Mouse (Mus musculus): ENCODE results near the gene Macrod2.

Macrod2 gene

DNA sequence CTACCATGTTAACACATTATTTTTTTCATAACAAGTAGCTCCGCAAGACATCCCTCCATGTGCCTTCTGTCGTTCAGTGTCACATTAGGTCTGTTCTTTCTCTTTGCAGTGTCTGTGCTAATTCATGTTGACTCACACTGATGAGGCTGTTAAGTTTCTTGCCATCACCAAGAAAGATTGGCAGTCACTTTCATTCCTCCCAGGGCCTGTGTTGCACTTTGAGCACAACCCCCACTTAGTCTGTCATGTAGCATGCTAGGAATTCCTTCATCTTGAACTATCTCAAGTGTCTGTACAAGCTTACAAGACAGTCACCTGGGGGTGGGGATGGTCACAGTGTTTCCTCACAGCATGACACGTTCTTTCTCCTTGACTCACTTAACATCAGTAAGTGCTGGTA lies 696.2 kb downstream of the Macrod2 start:
- no peak for DNase-seq (ENCODE audit: low spot score)

DNA sequence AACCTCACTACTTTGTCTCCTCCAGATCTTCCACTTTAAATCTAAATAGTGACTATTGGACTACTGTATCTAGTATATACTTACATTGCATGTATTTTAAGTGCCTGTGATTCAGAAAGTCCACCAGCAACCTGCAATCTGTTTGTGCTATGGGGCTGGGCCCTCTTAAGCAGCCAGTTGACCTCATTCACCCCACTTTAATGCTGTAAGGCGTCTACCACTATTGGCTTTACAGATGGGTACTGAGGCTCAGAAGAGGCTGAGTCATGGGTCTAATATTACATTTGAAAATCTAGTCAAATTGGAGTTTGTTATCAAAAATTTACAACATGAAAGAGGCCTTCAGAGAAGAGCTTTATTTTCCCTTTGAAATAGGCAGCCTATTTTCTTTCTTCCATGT lies 722.5 kb downstream of the Macrod2 start:
- DNase-seq (ENCODE audit: low spot score), result no peak

DNA sequence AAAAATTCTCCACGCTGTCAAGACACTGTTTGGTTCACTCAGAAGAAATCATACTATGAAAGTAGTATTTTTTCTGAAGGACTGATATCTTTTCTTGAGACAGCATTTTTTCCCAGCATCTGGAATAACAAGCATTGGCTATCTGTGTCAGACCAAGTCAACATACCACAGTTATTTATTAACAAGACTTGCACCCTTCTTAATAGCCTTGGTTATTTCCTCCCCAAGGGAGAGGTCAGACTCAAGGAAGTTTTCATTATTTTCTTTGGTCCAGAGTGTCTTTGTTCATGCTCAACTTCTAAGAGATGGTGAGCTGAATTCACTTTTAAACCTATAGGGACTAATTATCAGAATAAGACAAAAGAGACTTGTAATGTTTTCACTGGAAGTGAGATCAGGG lies 728.8 kb downstream of the Macrod2 start:
- DNase-seq (ENCODE audit: low spot score), result no peak

DNA sequence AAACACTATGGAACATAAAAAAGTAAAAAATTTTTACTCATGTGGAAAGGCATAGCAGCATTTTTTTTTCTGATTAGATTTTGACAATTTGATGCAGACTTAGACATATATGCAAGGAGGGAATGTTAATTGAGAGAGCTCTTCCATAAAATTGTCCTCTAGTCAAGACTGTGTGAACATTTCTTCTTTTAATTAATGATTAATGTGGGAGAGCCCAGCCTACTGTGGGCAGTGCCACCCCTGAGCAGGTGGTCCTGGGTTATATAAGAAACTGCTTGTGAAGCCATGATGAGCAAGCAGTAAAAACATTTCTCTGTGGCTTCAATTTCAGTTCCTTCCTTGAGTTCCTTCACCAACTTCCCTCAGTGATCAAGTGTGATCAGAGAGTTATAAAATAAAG lies 730.5 kb downstream of the Macrod2 start:
- DNase-seq (ENCODE audit: low spot score), result no peak

DNA sequence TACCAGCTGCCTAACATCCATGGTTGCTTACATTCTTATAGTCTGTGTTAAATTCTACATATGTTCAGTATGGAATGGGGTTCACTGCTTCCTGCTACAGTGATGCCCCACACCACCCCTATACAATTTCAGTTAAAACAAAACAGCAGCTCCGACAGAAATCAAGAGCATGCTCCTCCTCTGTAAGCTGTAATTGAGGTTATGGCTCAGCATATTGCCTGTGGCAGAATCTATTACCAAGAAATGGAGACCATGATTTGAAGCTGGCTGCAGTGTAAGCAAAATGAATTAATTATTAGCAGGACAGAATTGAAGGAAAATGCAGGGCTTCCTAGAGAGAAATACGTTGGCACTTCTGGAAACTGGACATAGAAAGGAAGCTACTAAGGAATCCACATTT lies 747.2 kb downstream of the Macrod2 start:
- no peak for DNase-seq (ENCODE audit: low spot score)

DNA sequence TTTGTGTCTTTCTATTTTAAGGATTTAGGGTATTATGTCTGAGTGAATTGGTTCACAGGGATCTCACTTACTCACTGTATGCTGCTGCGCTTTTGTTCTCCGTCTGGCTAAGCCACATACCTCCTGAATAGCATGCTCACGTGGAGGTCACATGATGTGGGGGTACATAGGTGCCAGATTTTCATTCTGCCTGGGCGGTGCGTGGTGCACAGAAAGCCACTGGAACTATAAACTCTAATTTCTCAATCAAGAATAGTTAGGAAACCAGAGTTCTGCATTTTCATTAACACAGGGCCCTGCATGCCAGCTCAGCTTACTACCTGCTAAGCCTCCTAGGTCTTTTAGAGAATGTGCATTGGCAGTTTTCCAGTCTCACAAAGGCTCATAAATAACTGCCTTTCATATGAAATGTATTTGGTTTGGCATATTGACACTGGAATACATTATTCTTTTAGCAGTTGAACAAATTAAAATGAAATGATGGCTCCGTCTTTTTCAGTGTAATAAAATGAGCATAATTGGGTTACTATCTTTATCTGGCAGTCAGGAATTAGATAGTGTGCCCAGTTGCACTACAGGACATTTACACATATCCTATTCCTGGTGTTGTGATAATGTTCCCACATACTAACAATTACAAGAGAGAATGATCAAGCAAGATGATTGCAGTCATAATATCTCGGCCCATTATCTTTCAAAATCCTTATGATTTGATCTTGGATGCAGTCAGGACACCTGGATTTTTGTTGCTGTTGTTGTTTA lies 757.1 kb downstream of the Macrod2 start:
- DNase-seq (ENCODE audit: low spot score), result no peak

DNA sequence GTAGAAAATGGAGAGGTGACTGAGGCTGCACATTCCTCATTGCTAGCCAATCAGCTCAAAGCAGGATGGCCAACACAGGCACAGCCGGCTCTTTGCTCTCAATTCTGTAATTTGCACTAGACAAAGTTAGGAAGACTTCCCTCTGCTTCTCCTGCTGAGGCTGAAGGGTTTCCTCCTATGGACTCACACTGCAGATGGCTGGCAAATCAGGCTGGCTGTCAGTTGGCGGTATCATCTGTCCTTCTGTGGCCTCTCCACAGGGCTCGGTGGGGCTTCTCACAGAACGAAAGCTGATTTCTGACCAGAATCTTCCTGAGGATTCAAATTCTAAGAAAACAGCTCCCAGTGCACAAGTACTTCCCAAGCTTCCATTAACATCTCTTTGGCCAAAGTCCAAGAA lies 760.9 kb downstream of the Macrod2 start:
- no peak for DNase-seq (ENCODE audit: low spot score)

DNA sequence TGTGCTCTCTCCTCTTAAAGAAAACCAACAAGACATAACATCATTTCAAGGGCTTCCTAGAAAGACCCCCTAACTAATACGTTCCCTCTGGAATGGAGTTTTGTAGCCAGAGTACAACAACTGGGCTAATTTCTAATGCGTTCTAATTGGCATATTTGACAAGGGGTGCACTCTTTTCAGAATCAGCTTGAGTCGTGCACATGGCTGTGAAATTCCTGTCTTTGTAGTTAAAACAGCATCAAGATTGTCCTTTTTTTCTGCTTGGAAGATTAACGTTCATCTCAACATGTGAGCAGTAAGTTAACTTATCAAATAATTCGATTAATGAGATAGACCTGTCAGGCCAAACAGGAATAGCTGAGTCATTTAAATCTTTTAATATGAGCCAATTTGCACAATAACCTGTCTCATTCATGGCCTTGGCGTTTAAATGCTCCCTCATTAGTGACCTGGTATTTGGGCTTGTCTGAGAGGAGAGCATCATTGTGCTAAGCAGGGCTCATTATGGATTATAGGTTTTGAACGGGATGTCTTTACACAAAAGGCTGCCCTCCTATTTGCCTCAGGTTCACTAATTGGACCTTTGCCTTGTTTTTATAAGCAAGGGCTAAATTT lies 762.0 kb downstream of the Macrod2 start:
- DNase-seq (ENCODE audit: low spot score), result no peak

DNA sequence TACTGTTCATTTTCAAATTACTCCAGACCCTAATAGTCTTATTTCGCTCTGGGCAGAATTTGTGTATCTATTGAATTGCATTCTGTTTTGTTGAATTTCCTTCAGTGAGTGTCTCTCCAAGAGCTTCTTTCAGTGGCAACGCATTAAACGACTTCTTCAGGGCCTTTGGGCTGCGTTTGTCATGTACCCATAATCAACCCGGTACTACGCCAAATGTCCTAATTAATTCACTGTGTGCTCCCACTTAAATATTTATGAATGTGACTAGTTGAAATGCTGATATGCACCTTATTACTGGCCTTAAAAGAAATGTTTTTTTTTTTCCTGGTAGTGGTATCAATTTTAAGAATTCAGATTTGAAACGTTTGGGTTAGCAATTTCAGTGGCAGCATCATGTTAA lies 763.1 kb downstream of the Macrod2 start:
- DNase-seq (ENCODE audit: low spot score), result no peak

DNA sequence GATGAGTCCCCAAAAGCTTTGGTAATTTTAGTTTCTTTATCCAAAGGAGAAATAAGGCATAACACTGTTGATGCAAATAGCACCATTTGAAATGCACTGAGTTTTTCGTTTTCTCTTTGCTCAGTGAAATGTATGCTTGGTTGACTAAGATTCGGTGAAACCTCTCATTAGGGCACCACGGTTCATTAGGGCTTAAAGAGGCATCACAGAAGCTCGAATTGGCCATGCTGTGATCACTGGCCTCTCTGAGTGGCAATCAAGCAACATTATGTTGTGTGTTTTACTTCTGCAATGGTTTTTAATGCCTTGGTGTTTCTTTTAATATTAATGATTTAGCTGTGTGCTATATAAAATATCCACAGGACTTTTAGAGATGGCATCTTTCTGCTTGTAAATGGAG lies 768.8 kb downstream of the Macrod2 start:
- no peak for DNase-seq (ENCODE audit: low spot score)

DNA sequence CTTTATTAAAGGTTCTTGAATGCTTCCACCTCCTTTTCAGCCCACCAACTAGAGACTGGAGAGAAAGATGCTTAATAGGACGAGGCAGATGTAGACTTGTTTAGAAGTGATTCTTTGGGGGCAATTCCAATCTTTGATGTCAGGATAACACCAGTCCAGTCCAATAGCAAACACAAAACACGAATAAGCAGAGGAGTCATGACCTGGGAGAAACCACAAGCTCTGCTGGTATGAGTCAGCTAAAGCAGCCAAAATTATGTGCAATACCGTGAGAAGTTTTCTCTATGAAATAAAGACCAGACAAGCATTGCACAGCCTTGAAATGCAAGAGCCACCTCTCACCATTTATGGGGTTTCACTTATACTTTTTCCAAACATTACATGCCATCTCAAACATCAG lies 774.5 kb downstream of the Macrod2 start:
- DNase-seq (ENCODE audit: low spot score), result no peak

DNA sequence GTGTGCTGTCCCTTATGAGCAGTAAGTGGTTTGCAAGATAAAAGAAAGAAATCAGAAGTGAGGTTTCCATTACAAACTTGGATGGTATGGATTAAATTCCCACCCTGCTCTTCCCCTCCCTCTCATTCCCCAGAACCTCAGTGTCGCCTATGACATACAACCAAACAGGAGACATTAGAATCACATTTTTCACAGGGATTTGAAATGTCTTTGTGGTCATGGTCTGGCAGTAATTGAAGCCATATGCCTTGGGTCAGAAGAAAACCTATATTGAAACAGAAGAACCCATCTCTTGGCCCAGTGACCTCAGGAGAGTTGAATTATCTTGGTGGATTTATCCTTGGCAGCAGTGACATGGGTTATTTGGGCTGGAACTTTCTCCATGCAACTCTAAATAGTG lies 778.1 kb downstream of the Macrod2 start:
- no peak for DNase-seq (ENCODE audit: low spot score)

DNA sequence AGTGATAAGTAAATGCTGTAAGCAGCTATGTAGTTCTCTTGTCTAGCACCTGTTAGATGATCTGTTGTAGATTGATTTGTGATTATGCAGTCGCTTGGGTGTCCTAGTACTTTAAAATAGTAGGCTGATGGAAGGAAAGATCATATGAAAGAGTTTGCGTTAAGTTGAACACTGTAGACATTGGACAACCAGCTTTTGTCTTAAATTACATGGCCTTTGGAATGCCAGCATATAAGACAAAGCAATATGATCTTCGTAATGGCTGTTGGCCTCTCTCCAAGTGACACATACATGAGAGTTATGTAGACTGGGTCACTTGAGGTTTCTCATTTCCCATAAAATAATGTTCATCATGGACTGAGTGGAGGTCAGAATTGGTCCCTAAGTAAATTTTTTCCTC lies 778.5 kb downstream of the Macrod2 start:
- DNase-seq (ENCODE audit: low spot score), result no peak

DNA sequence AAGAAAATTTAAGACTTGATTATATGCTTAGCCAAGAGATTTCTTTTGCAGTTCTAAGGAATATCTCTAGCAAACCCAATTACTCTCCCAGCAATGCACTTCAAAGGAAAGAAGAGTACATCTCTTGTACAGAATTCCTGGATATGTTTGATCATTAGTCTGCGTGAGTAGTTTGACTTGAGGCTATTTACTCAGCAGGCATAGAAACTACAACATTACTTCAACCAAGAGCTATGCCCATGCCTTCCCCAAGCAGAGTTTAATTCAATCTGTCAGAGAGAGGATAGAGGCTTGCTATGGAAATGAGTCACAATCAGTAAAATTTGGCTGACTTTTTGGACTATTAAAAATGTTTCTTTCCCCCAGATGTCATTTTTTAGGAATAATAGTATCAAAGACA lies 785.5 kb downstream of the Macrod2 start:
- no peak for DNase-seq (ENCODE audit: low spot score)

DNA sequence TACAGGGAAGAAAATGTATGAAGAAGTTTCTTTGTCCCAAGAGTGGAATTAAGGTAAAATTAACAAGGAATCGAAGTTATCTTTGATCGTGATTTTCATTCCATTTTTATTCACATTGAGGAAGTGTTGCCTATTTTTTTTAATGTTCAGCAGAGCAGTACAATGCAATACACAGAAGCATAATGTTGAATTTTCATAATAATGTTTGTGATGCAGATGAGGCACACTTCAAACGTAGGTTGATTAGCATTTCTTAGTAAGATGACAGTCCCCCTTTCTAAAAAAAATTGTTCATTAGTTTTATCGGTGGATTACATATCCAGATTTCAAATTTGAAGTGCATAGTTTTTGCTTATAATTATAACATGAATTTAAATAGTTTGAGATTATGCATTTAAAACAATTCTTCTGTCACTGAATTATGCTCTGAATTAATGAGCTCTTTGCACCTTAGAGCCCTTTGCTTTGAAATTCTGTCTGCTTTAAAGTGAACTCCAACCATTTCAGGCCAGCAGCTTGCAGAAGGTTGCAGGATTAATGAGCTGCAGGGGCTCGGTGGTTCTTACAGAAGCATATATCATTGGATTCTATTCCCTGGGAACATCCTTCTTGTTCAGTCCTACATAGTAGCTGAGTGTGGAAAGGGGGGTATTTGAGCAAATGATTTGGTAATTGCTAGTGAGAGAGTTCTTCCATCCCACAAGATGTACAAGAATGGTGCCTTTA lies 787.1 kb downstream of the Macrod2 start:
- no peak for DNase-seq (ENCODE audit: low spot score)

DNA sequence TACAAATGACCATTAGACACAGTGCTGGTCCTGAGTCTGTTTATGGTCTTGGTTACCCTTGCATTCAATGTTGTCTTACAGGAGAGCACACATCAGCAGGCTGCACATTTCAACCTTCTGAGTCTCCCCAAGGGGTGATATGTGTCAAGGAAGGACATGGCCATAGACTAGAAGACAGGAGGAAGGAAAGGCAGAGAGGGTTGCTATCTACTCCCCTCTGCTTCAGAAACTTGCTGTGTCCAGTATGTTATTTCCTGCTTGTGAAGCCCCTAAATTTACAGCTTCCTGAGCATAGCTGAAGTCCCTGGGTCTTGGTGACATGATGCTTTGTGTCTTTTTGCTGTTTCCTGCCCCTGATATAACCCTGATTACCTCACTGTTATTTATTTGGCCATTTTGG lies 799.4 kb downstream of the Macrod2 start:
- DNase-seq (ENCODE audit: low spot score), result no peak

DNA sequence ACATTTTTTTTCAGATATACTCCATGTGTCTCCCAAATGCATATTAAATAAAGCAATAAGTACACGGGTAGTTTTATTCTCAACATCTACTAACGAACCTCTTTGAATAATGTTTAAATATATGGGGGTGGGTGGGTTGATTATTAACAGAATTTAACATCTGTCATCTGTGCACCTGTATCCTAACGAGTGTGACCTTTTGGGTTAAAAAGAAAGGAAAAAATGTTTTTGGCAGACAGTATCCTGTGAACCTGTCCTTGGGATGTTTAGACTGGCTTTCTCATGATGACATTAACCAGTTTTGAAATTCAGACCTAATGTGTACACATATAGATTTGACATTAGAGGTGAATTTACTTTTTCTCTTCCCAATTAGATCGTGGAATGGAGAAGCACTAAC lies 805.4 kb downstream of the Macrod2 start:
- no peak for DNase-seq (ENCODE audit: low spot score)

DNA sequence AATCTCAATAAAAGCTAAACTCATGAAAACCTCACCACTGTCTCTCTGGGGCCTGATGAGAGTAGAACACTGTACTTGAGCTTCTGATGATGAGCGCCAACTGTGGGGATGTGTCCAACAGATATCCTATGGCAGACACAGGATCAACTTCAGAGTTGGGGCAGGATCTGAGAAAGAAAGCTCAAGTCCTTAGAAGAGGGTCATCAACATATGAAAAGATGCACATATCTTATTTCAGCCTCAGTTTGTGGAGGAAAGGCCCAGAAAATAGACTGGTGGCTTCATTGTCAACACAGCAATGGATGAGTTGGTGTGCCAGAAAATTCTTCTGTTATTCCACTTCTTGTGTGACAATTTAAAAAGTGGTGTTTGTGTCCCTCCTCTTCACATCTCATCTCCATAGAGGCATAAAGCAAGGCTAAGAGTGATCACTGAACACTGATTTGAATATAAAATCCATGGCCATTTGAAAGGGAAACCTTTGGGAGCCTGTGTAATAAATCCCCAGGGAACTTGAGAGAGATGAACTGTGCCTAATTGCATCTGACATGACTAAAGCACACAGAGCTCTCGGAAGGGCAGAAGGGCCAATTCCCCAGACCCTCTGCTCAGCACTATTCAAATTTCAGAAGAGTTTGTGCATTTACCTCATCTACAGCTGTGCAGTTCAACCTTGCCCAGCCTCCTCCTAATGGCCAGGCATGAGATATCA lies 806.4 kb downstream of the Macrod2 start:
- DNase-seq (ENCODE audit: low spot score), result no peak

DNA sequence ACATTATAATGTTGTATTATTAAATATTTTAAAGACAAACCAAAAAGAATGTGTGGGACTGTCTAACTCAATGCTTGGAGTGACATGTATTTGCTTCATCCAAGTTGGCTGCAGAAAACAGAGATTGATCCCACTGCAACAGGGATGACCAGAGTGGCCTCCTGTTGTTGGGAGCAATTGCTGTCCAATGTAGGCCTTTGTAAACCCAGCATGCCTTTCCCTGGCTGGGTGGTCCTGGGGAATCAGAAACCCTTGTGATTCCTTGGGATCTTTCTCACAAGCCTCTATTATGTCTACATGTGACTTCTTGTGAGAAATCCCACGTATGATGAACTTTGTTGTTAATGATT lies 806.9 kb downstream of the Macrod2 start:
- DNase-seq (ENCODE audit: low spot score), result no peak

DNA sequence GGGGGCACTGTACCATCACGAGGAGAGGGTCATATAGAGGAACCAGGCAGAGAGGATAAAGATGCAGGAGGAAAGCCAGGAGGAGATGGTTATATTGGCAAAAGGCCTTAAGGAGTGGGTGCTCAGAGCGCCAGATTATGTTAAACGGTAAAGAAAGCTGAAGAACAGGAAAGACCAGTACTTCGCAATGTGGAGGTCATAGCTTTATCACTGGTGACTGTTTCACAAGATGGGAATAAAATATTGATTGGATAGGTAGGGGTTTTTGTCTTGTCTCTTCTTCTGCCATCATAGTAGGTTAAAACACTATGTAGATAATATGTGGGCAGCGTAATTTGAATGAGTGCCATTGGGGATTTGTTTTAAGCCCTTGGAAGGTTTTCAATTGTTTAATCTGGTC lies 816.2 kb downstream of the Macrod2 start:
- no peak for DNase-seq (ENCODE audit: low spot score)

DNA sequence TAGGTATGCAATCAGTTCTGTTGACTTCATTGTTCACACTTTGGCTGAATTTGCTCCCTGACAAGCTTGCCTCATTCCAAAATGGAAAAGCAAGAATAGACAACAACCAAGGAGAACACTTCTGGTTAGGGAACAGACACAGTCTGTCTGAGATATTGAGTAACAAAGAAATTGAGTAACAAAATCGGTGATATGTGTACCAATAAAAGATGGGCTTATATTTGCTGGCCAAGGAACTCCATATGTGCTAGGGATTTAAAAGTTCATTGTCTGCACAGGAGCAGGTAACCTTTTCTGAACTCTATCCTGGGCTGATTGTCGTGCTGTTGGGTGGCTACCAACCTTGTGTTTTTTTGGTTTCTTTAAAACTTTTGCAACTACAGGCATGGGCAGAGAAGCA lies 817.2 kb downstream of the Macrod2 start:
- no peak for DNase-seq (ENCODE audit: low spot score)

DNA sequence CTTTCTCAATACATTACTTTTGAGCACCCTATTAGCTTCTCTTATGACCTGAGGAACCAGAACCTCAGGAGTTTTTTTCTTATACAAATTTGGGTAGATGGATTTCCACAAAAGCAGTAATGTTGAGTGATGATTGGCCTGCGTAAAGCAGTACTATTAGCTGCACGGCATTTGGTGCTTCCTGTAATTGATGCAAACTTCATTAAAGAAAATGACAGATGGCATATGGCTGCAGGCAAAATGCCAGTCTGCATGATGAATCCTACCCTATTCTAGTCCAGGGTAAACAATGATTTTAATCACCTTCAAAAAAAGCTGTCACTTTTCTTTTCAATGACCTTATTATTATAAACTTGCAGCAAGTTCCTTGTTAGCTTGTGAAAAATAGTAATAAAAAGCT lies 822.4 kb downstream of the Macrod2 start:
- no peak for DNase-seq (ENCODE audit: low spot score)

DNA sequence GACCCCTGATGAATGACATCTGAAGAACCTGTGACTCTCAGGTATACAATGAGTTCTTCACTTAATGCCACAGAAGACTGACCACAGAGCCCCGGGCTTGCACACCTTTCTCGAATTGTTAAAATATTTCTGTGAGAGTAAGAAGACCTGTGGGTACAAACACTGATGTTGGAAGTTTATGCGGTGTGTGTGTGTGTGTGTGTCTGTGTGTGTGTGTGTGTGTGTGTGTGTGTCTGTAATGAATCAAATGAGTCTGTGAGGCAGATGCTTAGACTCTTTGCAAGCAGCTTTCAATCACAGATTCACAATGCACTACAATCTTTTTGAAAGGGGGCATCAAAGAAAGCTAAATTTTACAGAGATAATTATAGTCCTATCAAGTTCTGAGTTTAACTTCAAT lies 822.8 kb downstream of the Macrod2 start:
- DNase-seq (ENCODE audit: low spot score), result no peak

Data from urinary bladder, postnatal 14 days (tissue).